Mouse (Mus musculus): Measurements from ENCODE around the gene Lipt1. TPM values are rescaled to one million over a fixed set of nuclear protein-coding genes. Genes with fewer than 3 reads are reported as not detected.

Gene Lipt1
- polyA plus RNA-seq, 1 experiment from 2014 or later, result 4.1 TPM

DNA sequence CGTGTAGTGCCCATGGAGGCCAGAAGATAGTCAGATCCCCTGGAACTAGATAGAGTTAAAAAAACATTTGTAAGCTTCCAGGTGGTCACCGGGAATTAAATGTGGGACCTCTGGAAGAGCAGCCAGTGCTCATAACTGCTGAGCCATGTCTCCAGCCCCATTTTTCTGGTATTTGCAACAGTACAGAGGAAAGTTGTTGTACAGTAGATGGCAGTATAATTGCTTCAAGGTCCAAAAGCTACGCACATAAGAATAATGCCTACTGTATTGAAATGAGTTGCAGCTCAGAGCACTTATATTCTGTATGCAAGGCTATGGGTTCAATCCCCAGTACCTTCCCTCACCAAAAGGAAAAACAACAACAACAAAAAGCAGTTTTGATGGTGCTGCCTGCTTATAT, 19.9 kb downstream of the Lipt1 start:
- Histone ChIP-seq H3K27me3 (replicated peaks; ENCODE audit: control insufficient read depth, insufficient read depth, low read length) (no peaks in the 10 kb centered on the region), H3K4me2 (replicated peaks; ENCODE audit: low read depth) (peak overlapping the region; percentile 77), H3K4me3 (ENCODE audit: low read depth, low read length) (peak overlapping the region; percentile 85), H3K4me1 (replicated peaks; ENCODE audit: control insufficient read depth, insufficient read depth, low read length) (0 out of 2 replicates have a peak, but pooled peaks cover 7% of the 10 kb centered on the region), H3K36me3 (ENCODE audit: control insufficient read depth, insufficient read depth) (peaks cover 8% of the 10 kb centered on the region), H3K9ac (ENCODE audit: low read depth, low read length) (no peak overlapping the region; the same call in 1 of the 2 replicates), H3K9me3 (ENCODE audit: control insufficient read depth) (no peaks in the 10 kb centered on the region), H3K27ac (ENCODE audit: low read depth, low read length) (no peak overlapping the region)
- peak; percentile 68 for TF ChIP-seq CTCF (IDR thresholded peaks at IDR 0.05; ENCODE audit: low read depth)
- 47% methylated on average over 3 of the region's 3 CpGs for WGBS
- no peak for ATAC-seq

DNA sequence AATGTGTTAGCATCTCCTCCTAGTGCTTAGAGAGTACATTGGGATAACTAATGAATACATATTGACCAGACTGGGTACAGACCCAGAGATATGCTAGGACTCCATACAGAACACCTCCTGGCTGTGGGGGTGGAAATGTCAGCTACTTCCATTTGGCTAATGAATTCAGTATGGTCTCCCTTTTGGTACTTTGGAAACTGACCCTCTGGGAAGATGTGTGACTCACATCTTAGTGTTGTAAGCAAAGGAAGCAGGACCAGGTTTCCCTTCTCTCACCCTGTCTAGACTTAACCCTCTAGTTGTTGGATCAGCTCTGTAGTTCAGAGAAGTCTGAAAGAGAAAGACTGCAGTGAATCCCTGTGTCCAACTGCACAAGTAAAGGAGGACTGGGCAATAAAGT, 23.1 kb downstream of the Lipt1 start:
- no peaks in the 10 kb centered on the region for H3K9me3 ChIP-seq (ENCODE audit: control insufficient read depth)
- no peak overlapping the region for H3K4me2 ChIP-seq (replicated peaks; ENCODE audit: low read depth)
- H3K36me3 ChIP-seq (ENCODE audit: control insufficient read depth, insufficient read depth), result peaks cover 36% of the 10 kb centered on the region
- H3K27ac ChIP-seq (ENCODE audit: low read depth, low read length), result no peak overlapping the region
- TF ChIP-seq CTCF (IDR thresholded peaks at IDR 0.05; ENCODE audit: low read depth), result no peak
- H3K4me3 ChIP-seq (ENCODE audit: low read depth, low read length), result no peak overlapping the region
- 0 out of 2 replicates have a peak, but pooled peaks cover 2% of the 10 kb centered on the region for H3K4me1 ChIP-seq (replicated peaks; ENCODE audit: control insufficient read depth, insufficient read depth, low read length)
- no peak for ATAC-seq
- H3K27me3 ChIP-seq (replicated peaks; ENCODE audit: control insufficient read depth, insufficient read depth, low read length), result no peaks in the 10 kb centered on the region
- no peak overlapping the region for H3K9ac ChIP-seq (ENCODE audit: low read depth, low read length)

DNA sequence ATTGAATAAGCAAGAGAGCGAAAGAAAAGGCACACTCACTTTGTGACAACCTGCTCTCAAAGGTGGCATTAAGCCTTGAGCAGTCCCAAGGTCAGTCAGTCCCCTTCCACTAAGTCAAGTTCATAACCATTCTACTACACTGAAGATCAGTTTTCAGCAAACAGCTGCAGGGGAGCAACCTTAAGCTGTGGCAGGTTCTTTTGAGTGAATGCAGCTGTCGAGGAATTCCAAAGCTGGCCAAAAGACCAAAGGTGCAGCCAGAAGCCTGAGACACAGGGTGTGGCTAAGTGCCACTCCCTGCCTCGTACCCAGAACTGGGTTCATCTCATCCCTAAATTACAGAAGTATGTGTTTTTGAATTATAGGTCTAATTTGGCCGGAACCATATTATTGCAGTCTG, 28.3 kb downstream of the Lipt1 start:
- Histone ChIP-seq H3K4me3 (ENCODE audit: low read depth, low read length) (no peak overlapping the region), H3K36me3 (ENCODE audit: control insufficient read depth, insufficient read depth) (peaks cover 40% of the 10 kb centered on the region), H3K4me2 (replicated peaks; ENCODE audit: low read depth) (no peak overlapping the region), H3K9me3 (ENCODE audit: control insufficient read depth) (no peaks in the 10 kb centered on the region), H3K4me1 (replicated peaks; ENCODE audit: control insufficient read depth, insufficient read depth, low read length) (no peaks in the 10 kb centered on the region), H3K9ac (ENCODE audit: low read depth, low read length) (no peak overlapping the region), H3K27ac (ENCODE audit: low read depth, low read length) (no peak overlapping the region), H3K27me3 (replicated peaks; ENCODE audit: control insufficient read depth, insufficient read depth, low read length) (no peaks in the 10 kb centered on the region)
- ATAC-seq, result no peak
- no peak for TF ChIP-seq CTCF (IDR thresholded peaks at IDR 0.05; ENCODE audit: low read depth)
- 62% methylated on average over 4 of the region's 4 CpGs for WGBS

DNA sequence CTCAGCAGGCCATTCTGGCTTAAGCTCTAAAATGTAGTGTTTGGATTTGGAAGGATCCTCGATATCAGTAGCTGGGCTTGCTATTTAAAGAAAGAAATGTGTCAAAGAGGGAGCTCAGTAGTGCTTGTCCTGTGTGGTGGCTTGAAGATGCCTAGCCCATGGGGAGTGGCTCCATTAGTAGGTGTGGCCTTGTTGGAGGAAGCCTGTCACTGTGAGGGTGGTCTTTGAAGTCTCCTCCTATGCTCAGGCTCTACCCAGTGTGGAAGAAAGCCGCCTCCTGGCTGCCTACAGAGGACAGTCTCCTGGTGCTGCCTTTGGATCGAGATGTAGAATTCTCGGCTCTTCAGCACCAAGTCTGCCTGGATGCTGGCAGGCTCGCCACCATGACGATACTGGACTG, 28.8 kb downstream of the Lipt1 start:
- no peak overlapping the region for H3K4me3 ChIP-seq (ENCODE audit: low read depth, low read length)
- H3K27me3 ChIP-seq (replicated peaks; ENCODE audit: control insufficient read depth, insufficient read depth, low read length), result no peaks in the 10 kb centered on the region
- no peak for ATAC-seq
- H3K9me3 ChIP-seq (ENCODE audit: control insufficient read depth), result no peaks in the 10 kb centered on the region
- TF ChIP-seq CTCF (IDR thresholded peaks at IDR 0.05; ENCODE audit: low read depth), result no peak
- peaks cover 40% of the 10 kb centered on the region for H3K36me3 ChIP-seq (ENCODE audit: control insufficient read depth, insufficient read depth)
- H3K27ac ChIP-seq (ENCODE audit: low read depth, low read length), result no peak overlapping the region
- 49% methylated on average over 6 of the region's 6 CpGs for WGBS
- no peak overlapping the region for H3K9ac ChIP-seq (ENCODE audit: low read depth, low read length)
- H3K4me1 ChIP-seq (replicated peaks; ENCODE audit: control insufficient read depth, insufficient read depth, low read length), result no peaks in the 10 kb centered on the region
- H3K4me2 ChIP-seq (replicated peaks; ENCODE audit: low read depth), result no peak overlapping the region

DNA sequence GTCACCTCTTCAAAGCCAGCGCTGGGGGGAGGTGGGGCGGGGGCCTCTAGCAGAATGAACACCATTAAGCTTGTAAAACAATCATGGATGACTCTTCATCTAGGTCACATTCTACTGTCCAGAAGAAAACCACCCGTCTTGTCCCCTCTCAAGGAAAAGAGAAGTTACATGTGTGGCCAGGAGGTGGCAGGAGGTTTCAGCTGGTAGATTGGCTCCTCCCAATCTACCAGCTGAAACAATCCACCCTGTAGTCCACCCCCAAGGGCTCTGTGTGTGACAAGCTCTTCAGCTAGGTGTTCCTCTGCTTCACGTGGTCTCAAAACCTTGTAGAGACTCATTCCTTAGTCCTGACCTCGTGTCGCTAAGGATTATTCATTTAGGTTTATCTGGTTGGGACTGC, 31.6 kb downstream of the Lipt1 start:
- peak; percentile 45; the same call in 1 of the 2 replicates for ATAC-seq
- TF ChIP-seq CTCF (IDR thresholded peaks at IDR 0.05; ENCODE audit: low read depth), result peak; percentile 66
- no peak overlapping the region for H3K4me2 ChIP-seq (replicated peaks; ENCODE audit: low read depth)
- peaks cover 17% of the 10 kb centered on the region for H3K36me3 ChIP-seq (ENCODE audit: control insufficient read depth, insufficient read depth)
- no peak overlapping the region for H3K4me3 ChIP-seq (ENCODE audit: low read depth, low read length)
- H3K27me3 ChIP-seq (replicated peaks; ENCODE audit: control insufficient read depth, insufficient read depth, low read length), result no peaks in the 10 kb centered on the region
- no peaks in the 10 kb centered on the region for H3K9me3 ChIP-seq (ENCODE audit: control insufficient read depth)
- H3K9ac ChIP-seq (ENCODE audit: low read depth, low read length), result no peak overlapping the region
- H3K27ac ChIP-seq (ENCODE audit: low read depth, low read length), result no peak overlapping the region
- no peaks in the 10 kb centered on the region for H3K4me1 ChIP-seq (replicated peaks; ENCODE audit: control insufficient read depth, insufficient read depth, low read length)
- 26% methylated on average over 6 of the region's 6 CpGs for WGBS

DNA sequence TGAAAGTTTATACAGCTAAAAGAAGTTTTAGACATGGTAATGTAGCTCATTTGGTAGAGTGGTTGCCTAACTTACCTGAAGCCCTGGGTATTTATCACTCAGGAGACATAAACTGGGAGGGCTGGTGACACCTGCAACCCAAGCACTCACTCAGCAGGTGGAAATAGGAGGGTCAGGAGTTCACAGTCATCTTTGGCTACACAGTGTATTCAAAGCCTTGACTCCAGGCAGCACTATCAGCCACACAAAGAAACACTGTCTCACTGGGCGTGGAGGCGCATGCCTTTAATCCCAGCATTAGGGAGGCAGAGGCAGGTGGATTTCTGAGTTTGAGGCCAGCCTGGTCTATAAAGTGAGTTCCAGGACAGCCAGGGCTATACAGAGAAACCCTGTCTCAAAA, 41.2 kb downstream of the Lipt1 start:
- WGBS, result 72% methylated on average over 2 of the region's 2 CpGs
- H3K36me3 ChIP-seq (ENCODE audit: control insufficient read depth, insufficient read depth), result no peaks in the 10 kb centered on the region
- H3K4me1 ChIP-seq (replicated peaks; ENCODE audit: control insufficient read depth, insufficient read depth, low read length), result no peaks in the 10 kb centered on the region
- H3K27me3 ChIP-seq (replicated peaks; ENCODE audit: control insufficient read depth, insufficient read depth, low read length), result no peaks in the 10 kb centered on the region
- no peak overlapping the region for H3K9ac ChIP-seq (ENCODE audit: low read depth, low read length)
- TF ChIP-seq CTCF (IDR thresholded peaks at IDR 0.05; ENCODE audit: low read depth), result no peak
- H3K9me3 ChIP-seq (ENCODE audit: control insufficient read depth), result no peaks in the 10 kb centered on the region
- H3K4me2 ChIP-seq (replicated peaks; ENCODE audit: low read depth), result no peak overlapping the region
- no peak overlapping the region for H3K4me3 ChIP-seq (ENCODE audit: low read depth, low read length)
- ATAC-seq, result no peak
- H3K27ac ChIP-seq (ENCODE audit: low read depth, low read length), result no peak overlapping the region

DNA sequence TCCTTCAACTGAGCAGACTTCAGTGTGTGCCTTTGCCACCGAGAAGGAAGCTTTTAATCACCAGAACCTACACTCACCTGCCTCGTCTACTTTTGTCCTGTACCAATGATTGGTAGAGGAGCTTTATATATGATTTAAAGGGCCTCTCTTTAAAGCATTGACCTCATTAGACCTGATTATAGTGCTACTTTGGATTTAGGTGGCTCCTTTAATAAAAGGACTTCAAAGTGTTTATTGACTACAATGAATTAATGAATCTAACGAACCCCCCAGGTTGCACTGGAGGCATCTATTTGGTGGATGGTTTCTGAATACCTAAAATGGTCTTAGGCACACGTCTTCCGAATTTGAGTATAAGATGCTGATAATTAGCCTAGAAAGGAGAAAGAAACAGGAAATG, 44.9 kb downstream of the Lipt1 start, which contains the start of gene Lyg2:
Gene Lyg2 (minus strand): TSS at position 101 of the 400 bp plus-strand sequence.
- ATAC-seq, result no peak
- TF ChIP-seq CTCF (IDR thresholded peaks at IDR 0.05; ENCODE audit: low read depth), result no peak
- H3K4me1 ChIP-seq (replicated peaks; ENCODE audit: control insufficient read depth, insufficient read depth, low read length), result no peaks in the 10 kb centered on the region
- WGBS, result 75% methylated on average over 5 of the region's 5 CpGs
- no peaks in the 10 kb centered on the region for H3K36me3 ChIP-seq (ENCODE audit: control insufficient read depth, insufficient read depth)
- H3K27me3 ChIP-seq (replicated peaks; ENCODE audit: control insufficient read depth, insufficient read depth, low read length), result no peaks in the 10 kb centered on the region
- no peaks in the 10 kb centered on the region for H3K9me3 ChIP-seq (ENCODE audit: control insufficient read depth)
- no peak within 1 kb of the TSS for H3K9ac ChIP-seq (ENCODE audit: low read depth, low read length)
- H3K4me3 ChIP-seq (ENCODE audit: low read depth, low read length), result no peak within 1 kb of the TSS
- no peak within 1 kb of the TSS for H3K4me2 ChIP-seq (replicated peaks; ENCODE audit: low read depth)
- no peak within 1 kb of the TSS for H3K27ac ChIP-seq (ENCODE audit: low read depth, low read length)
